Mouse (Mus musculus) neural tube, embryonic 13.5 days (tissue): Measurements from ENCODE around the gene Ice2. TPM values are rescaled to one million over a fixed set of nuclear protein-coding genes. Genes with fewer than 3 reads are reported as not detected.

Source experiments
- ATAC-seq: fragments of 200-750 bp; cut with Nextera tagmentation; 2 replicates; pipeline ENCODE4 v1.8.0; 2017; ENCODE audit warnings: low read depth, mild to moderate bottlenecking, moderate TSS enrichment, moderate library complexity
- H3K27ac ChIP-seq: fragments of 300-500 bp; sonication (generic); replicated peaks from 2 replicates; pipeline ENCODE4 v1.5.1; 2015; ENCODE audit warnings: moderate library complexity, mild to moderate bottlenecking, inconsistent platforms
- H3K27me3 ChIP-seq: fragments of 300-500 bp; sonication (generic); 2 replicates; pipeline ENCODE4 v1.6.1; 2015; ENCODE audit warnings: mild to moderate bottlenecking, inconsistent platforms
- H3K36me3 ChIP-seq: fragments of 300-500 bp; sonication (generic); 2 replicates; pipeline ENCODE4 v1.6.1; 2015; ENCODE audit warnings: mild to moderate bottlenecking, inconsistent platforms
- H3K4me1 ChIP-seq: fragments of 300-500 bp; sonication (generic); replicated peaks from 2 replicates; pipeline ENCODE4 v1.6.1; 2015; ENCODE audit warnings: inconsistent platforms
- H3K4me2 ChIP-seq: fragments of 300-500 bp; sonication (generic); 2 replicates; pipeline ENCODE4 v1.6.1; 2015; ENCODE audit warnings: inconsistent platforms, mild to moderate bottlenecking, moderate library complexity
- H3K4me3 ChIP-seq: fragments of 300-500 bp; sonication (generic); 2 replicates; pipeline ENCODE4 v1.5.1; 2015; ENCODE audit warnings: mild to moderate bottlenecking, inconsistent platforms
- H3K9ac ChIP-seq: fragments of 300-500 bp; sonication (generic); 2 replicates; pipeline ENCODE4 v1.6.1; 2015; ENCODE audit warnings: moderate library complexity, mild to moderate bottlenecking, inconsistent platforms
- H3K9me3 ChIP-seq: fragments of 300-500 bp; sonication (generic); 2 replicates; pipeline ENCODE4 v1.6.1; 2016; ENCODE audit warnings: inconsistent platforms
- WGBS: fragments of 180-500 bp; shearing (Covaris S2); methylation state at CpG from one replicate; pipeline ENCODE4 v1.1.7; 2015; 5-methylcytosine and 5-hydroxymethylcytosine counted together
- polyA plus RNA-seq: library from polyadenylated mRNA; unstranded; fragments of >200 nt; fragmentation: Nextera tagmentation; extraction: Ambion mirVana; gene quantifications from 2 replicates; pipeline ENCODE4 v1.2.1, GENCODE M21; 2015

The Ice2 gene
- polyA plus RNA-seq: 10.6 and 12.6 TPM in 2 replicates

GRCm38 (mm10) chr9:69397760-69398452, at the start of gene Ice2:
TSS of gene Ice2 (plus strand) at chr9:69397906.
- Histone ChIP-seq H3K4me2 (peak within 1 kb of the TSS; percentile 90), H3K4me1 (peaks cover 16% of the 10 kb centered on the region), H3K27me3 (no peaks in the 10 kb centered on the region), H3K9ac (peak within 1 kb of the TSS; percentile 91), H3K4me3 (peak within 1 kb of the TSS; percentile 76), H3K9me3 (no peaks in the 10 kb centered on the region), H3K27ac (peak within 1 kb of the TSS; percentile 94), H3K36me3 (no peaks in the 10 kb centered on the region)
- WGBS: under 1% methylated on average over 53 of the region's 53 CpGs
- ATAC-seq: peak; percentile 93

- Histone ChIP-seq H3K9me3 (no peaks in the 10 kb centered on the region), H3K9ac (no peak overlapping the region), H3K27ac (no peak overlapping the region), H3K4me3 (no peak overlapping the region), H3K27me3 (no peaks in the 10 kb centered on the region; the same call in none of the 2 replicates), H3K4me2 (no peak overlapping the region), H3K4me1 (peaks cover 13% of the 10 kb centered on the region), H3K36me3 (no peaks in the 10 kb centered on the region)
- no peak for ATAC-seq
- WGBS: 90% methylated on average over 2 of the region's 2 CpGs
These were observed 48.2 kb upstream of the Ice2 start for GRCm38 (mm10) chr9:69349537-69349936.

- no peak overlapping the region for H3K4me3 ChIP-seq
- no peak for ATAC-seq
- 65% methylated on average over 6 of the region's 6 CpGs for WGBS
- H3K27ac ChIP-seq: no peak overlapping the region
- no peaks in the 10 kb centered on the region for H3K36me3 ChIP-seq
- peaks cover 8% of the 10 kb centered on the region; the same call in 1 of the 2 replicates for H3K4me1 ChIP-seq
- no peak overlapping the region for H3K4me2 ChIP-seq
- H3K9ac ChIP-seq: no peak overlapping the region
- no peaks in the 10 kb centered on the region for H3K9me3 ChIP-seq
- no peaks in the 10 kb centered on the region; the same call in 1 of the 2 replicates for H3K27me3 ChIP-seq
These were observed 43.5 kb upstream of the Ice2 start for GRCm38 (mm10) chr9:69354228-69354627.

- Histone ChIP-seq H3K27me3 (0 out of 2 replicates have a peak, but pooled peaks cover 3% of the 10 kb centered on the region), H3K4me3 (no peak overlapping the region), H3K27ac (no peak overlapping the region), H3K4me2 (no peak overlapping the region), H3K4me1 (peaks cover 8% of the 10 kb centered on the region; the same call in 1 of the 2 replicates), H3K36me3 (no peaks in the 10 kb centered on the region), H3K9me3 (no peaks in the 10 kb centered on the region), H3K9ac (no peak overlapping the region)
- no peak for ATAC-seq
- 45% methylated on average over 3 of the region's 3 CpGs for WGBS
These were observed 39.9 kb upstream of the Ice2 start for GRCm38 (mm10) chr9:69357834-69358233.

GRCm38 (mm10) chr9:69358797-69359196, 38.9 kb upstream of the Ice2 start:
- 54% methylated on average over 6 of the region's 6 CpGs for WGBS
- Histone ChIP-seq H3K27me3 (0 out of 2 replicates have a peak, but pooled peaks cover 3% of the 10 kb centered on the region), H3K9me3 (no peaks in the 10 kb centered on the region), H3K36me3 (no peaks in the 10 kb centered on the region), H3K9ac (no peak overlapping the region), H3K4me2 (no peak overlapping the region), H3K27ac (no peak overlapping the region), H3K4me3 (no peak overlapping the region), H3K4me1 (peaks cover 8% of the 10 kb centered on the region; the same call in 1 of the 2 replicates)
- 0 out of 2 replicates have a peak, but pooled peaks have one; percentile 26 for ATAC-seq

GRCm38 (mm10) chr9:69361951-69362445, 35.7 kb upstream of the Ice2 start:
- ATAC-seq: no peak
- Histone ChIP-seq H3K4me3 (no peak overlapping the region), H3K4me2 (no peak overlapping the region)

GRCm38 (mm10) chr9:69362766-69363165, 34.9 kb upstream of the Ice2 start:
- no peaks in the 10 kb centered on the region for H3K36me3 ChIP-seq
- no peak for ATAC-seq
- H3K4me3 ChIP-seq: no peak overlapping the region
- no peak overlapping the region for H3K27ac ChIP-seq
- H3K9ac ChIP-seq: no peak overlapping the region
- H3K9me3 ChIP-seq: no peaks in the 10 kb centered on the region
- peaks cover 8% of the 10 kb centered on the region; the same call in 1 of the 2 replicates for H3K4me1 ChIP-seq
- no peak overlapping the region for H3K4me2 ChIP-seq
- H3K27me3 ChIP-seq: 0 out of 2 replicates have a peak, but pooled peaks cover 3% of the 10 kb centered on the region
- 42% methylated on average over 4 of the region's 4 CpGs for whole genome bisulfite sequencing

More at GRCm38 (mm10) chr9:69361951-69362445, 35.7 kb upstream of the Ice2 start:
- WGBS: 92% methylated on average over 8 of the region's 8 CpGs
- Histone ChIP-seq H3K27me3 (0 out of 2 replicates have a peak, but pooled peaks cover 3% of the 10 kb centered on the region), H3K9ac (no peak overlapping the region), H3K36me3 (no peaks in the 10 kb centered on the region), H3K4me1 (peaks cover 8% of the 10 kb centered on the region; the same call in 1 of the 2 replicates), H3K27ac (no peak overlapping the region), H3K9me3 (no peaks in the 10 kb centered on the region)

- 69% methylated on average over 16 of the region's 16 CpGs for WGBS
- H3K36me3 ChIP-seq: no peaks in the 10 kb centered on the region
- no peaks in the 10 kb centered on the region for H3K9me3 ChIP-seq
- ATAC-seq: no peak
- no peak overlapping the region for H3K9ac ChIP-seq
- H3K27me3 ChIP-seq: 0 out of 2 replicates have a peak, but pooled peaks cover 3% of the 10 kb centered on the region
- no peaks in the 10 kb centered on the region for H3K4me1 ChIP-seq
- no peak overlapping the region for H3K4me3 ChIP-seq
- H3K4me2 ChIP-seq: no peak overlapping the region
- no peak overlapping the region for H3K27ac ChIP-seq
These were observed 33.6 kb upstream of the Ice2 start for GRCm38 (mm10) chr9:69364117-69364516.

- H3K4me1 ChIP-seq: no peaks in the 10 kb centered on the region
- no peak overlapping the region for H3K4me2 ChIP-seq
- no peak overlapping the region for H3K9ac ChIP-seq
- no peaks in the 10 kb centered on the region for H3K36me3 ChIP-seq
- no peaks in the 10 kb centered on the region for H3K9me3 ChIP-seq
- H3K4me3 ChIP-seq: no peak overlapping the region
- WGBS: 76% methylated on average over 4 of the region's 4 CpGs
- H3K27me3 ChIP-seq: 0 out of 2 replicates have a peak, but pooled peaks cover 3% of the 10 kb centered on the region
- no peak overlapping the region for H3K27ac ChIP-seq
- no peak for ATAC-seq
These were observed 30.7 kb upstream of the Ice2 start for GRCm38 (mm10) chr9:69367055-69367454.

GRCm38 (mm10) chr9:69368071-69368470, 29.6 kb upstream of the Ice2 start:
- H3K27ac ChIP-seq: no peak overlapping the region
- H3K27me3 ChIP-seq: no peaks in the 10 kb centered on the region
- peaks cover 8% of the 10 kb centered on the region; the same call in 1 of the 2 replicates for H3K4me1 ChIP-seq
- no peak overlapping the region for H3K9ac ChIP-seq
- H3K9me3 ChIP-seq: no peaks in the 10 kb centered on the region
- ATAC-seq: no peak
- no peak overlapping the region for H3K4me3 ChIP-seq
- WGBS: 70% methylated on average over 8 of the region's 8 CpGs
- H3K4me2 ChIP-seq: no peak overlapping the region
- no peaks in the 10 kb centered on the region for H3K36me3 ChIP-seq

GRCm38 (mm10) chr9:69371046-69371724, 26.5 kb upstream of the Ice2 start:
- no peak overlapping the region for H3K9ac ChIP-seq
- peaks cover 3% of the 10 kb centered on the region; the same call in 1 of the 2 replicates for H3K36me3 ChIP-seq
- no peaks in the 10 kb centered on the region for H3K9me3 ChIP-seq
- 84% methylated on average over 11 of the region's 11 CpGs for WGBS
- H3K27me3 ChIP-seq: no peaks in the 10 kb centered on the region
- H3K4me2 ChIP-seq: no peak overlapping the region
- no peak overlapping the region for H3K27ac ChIP-seq
- no peak for ATAC-seq
- peaks cover 10% of the 10 kb centered on the region; the same call in 1 of the 2 replicates for H3K4me1 ChIP-seq
- H3K4me3 ChIP-seq: no peak overlapping the region

- Histone ChIP-seq H3K9me3 (no peaks in the 10 kb centered on the region), H3K27ac (no peak overlapping the region), H3K9ac (no peak overlapping the region), H3K4me2 (no peak overlapping the region), H3K4me1 (peaks cover 10% of the 10 kb centered on the region; the same call in 1 of the 2 replicates), H3K36me3 (peaks cover 3% of the 10 kb centered on the region; the same call in 1 of the 2 replicates), H3K27me3 (no peaks in the 10 kb centered on the region), H3K4me3 (no peak overlapping the region)
- ATAC-seq: no peak
- 44% methylated on average over 4 of the region's 4 CpGs for WGBS
These were observed 24.8 kb upstream of the Ice2 start for GRCm38 (mm10) chr9:69372871-69373270.
